Mouse (Mus musculus) left cerebral cortex, adult 18-20 months (tissue): ENCODE data around the gene Phtf1. TPM values are rescaled to one million over a fixed set of nuclear protein-coding genes. Genes with fewer than 3 reads are reported as not detected.

Experiments used
- DNase-seq, 2 experiments: peaks; one replicate each; pipeline ENCODE4 v3.0.0; 2021 to 2022; ENCODE audit warnings: low spot score in 2 of 2, mixed read lengths in 1 of 2
- long read RNA-seq, 2 experiments: library from polyadenylated mRNA; stranded (forward); transcript quantifications; one replicate each; pipeline ENCODE4 v2.0.0; 2021
- total RNA-seq, 2 experiments: library from RNA; stranded (reverse); gene quantifications; 2 replicates each; pipeline ENCODE4 v1.2.3; 2021

Gene Phtf1
- total RNA-seq = 10 to 100 TPM; 44.6 to 49.2 TPM
- long read RNA-seq, experiment 1, full-length matches to known transcripts = 57 of 74 reads
- long read RNA-seq, experiment 1, partial matches to known transcripts = 1 of 74 reads
- long read RNA-seq, experiment 1, other reads (novel, unspliced or antisense) = 16 of 74 reads
- long read RNA-seq, experiment 2, full-length matches to known transcripts = 48 of 64 reads
- long read RNA-seq, experiment 2, partial matches to known transcripts = 4 of 64 reads
- long read RNA-seq, experiment 2, other reads (novel, unspliced or antisense) = 12 of 64 reads

DNA sequence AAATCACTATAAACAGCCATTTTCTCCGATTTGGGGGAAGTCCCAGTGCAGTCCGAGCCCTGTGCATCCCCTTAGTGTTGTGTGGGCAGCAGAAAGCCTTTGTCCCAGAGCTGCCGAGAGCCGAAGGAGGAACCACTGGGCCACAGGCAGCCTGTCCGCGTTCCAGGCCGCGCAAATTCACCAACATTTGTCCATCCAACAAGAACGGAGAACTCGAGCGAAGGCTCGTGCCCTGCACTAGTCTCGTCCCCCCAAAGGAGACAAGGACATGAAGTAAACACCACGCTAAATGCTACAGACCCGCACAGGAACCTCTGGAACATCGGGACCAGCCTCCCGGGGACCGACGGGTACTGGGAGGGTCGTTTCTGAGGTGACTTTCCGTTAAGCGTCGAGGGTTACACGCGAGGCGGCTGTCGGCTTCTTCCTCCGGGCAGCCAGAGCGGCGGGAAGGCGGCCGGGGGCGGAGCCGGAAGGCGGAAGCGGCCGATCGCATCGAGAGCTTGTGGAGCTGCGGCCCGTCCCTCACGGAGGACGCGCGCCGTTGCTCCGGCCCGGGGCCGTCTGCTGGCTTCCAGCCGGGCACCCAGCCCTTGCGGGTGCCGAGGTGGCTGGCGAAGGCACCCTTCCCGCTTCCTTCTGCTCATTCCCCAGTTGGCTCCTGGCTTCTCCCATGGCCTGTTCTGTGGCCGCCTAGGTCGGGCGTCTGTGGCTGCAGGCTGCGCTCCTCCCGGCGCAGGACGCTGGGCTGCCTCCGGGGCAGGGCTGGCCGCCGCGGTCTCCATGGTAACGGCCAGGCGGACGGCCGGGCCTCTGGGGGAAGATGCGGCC, at the start of gene Phtf1:
Phtf1 (plus strand) TSS at position 250 of the 831 bp plus-strand sequence.
- peak; percentile 77 to 87 for DNase-seq

GRCm38 (mm10) chr3:103920094-103920493, 47.8 kb upstream of the Phtf1 start:
- no peak for DNase-seq

- no peak for DNase-seq
Observed at GRCm38 (mm10) chr3:103925302-103925701, 42.6 kb upstream of the Phtf1 start.

DNA sequence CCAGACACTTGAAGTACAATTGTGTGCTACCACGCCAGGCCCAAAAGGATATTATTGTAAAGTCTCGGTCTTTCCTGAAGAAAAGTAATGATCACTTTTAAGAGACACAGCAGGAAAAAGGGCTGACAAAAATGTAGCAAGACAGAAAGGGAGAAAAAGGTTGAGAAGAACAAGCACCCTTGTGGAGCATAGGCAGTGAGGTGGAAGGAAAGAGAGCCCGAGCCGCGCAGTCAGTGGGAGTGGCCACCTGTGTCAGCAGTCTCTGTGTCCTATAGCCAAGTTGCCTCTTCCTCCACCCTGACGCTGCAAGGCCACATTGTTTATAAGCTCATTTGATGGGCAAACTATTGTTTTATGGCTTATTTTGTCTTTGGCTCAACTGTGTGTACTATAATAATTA, 40.4 kb upstream of the Phtf1 start:
- DNase-seq = peak in 1 of 2 experiments; percentile 16

DNA sequence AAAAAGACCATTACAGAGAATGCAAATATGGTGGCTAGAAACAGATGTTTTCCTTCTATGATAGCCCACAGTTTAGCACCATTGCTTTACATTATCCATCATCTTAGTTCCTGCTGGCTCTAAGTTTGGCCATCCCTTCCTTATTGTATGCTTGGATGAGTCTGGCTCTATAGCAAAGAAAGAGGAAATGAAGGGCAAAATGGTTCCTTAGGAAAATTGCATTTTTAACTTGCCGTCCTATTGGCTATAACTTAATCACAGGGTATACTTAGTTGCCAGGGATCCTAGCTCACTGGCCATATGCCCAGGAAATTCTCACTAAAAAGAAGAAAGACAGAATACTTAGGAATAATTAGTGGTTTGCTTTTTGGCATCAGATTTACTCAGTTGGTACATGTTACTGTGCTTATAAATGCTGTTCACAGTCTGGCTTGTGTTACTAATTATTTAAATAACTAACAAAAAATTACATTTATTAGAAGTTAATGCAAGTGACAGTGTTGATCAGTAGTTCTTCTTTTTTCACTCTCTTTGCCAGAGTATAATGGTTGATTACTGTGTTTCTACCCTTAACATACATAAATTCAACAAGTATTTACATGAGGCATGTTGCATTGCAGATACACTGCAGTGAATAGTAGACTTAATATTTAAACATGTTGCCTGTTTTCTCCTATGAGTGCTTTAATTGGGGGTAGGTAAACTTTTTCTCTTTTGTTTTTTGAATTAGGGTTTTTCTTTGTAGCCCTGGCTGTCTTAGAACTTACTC, 22.9 kb upstream of the Phtf1 start:
- DNase-seq = peak in 1 of 2 experiments; percentile 17

DNA sequence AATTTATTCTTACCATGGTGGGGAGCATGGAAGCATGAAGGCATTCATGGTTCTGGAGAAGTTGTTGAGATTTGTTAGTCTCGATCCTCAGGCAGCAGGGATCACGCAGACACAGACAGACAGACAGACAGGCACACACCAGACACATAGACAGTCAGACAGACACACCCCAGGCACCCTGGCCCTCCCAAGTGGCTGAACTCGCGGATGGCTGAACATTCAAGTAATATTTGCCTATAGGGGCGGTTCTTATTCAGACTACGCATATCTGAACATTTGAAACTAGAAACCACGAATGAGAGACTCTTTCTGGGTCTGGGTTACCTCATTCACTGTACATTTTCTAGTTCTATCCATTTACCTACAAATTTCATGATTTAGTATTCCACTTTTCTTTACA, 19.2 kb upstream of the Phtf1 start:
- DNase-seq = no peak

DNA sequence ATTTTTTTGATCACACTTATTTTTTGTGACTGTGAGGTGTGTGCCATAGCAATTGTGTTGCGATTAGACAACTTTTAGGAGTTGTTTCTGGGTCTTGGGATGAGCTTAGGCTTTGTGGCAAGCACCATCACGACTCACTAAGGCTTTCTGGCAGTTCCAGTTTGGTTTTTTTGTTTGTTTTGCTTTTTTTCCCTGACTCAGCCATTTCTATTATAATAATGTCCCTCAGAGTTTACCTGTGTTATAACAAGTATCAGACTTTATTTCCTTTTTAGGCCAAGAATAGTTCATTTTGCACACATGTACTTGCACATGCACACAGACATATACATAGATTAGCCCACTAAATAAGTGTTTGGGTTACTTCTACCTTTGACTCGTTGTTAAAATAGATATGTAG, 7.3 kb upstream of the Phtf1 start:
- no peak for DNase-seq

GRCm38 (mm10) chr3:103967231-103967630, 679 bp upstream of the Phtf1 start:
- DNase-seq = no peak

GRCm38 (mm10) chr3:103968701-103969100, 791 bp downstream of the Phtf1 start:
- DNase-seq = peak; percentile 44 to 67

- DNase-seq = no peak
Observed at GRCm38 (mm10) chr3:103971157-103971556, 3.2 kb downstream of the Phtf1 start.

DNA sequence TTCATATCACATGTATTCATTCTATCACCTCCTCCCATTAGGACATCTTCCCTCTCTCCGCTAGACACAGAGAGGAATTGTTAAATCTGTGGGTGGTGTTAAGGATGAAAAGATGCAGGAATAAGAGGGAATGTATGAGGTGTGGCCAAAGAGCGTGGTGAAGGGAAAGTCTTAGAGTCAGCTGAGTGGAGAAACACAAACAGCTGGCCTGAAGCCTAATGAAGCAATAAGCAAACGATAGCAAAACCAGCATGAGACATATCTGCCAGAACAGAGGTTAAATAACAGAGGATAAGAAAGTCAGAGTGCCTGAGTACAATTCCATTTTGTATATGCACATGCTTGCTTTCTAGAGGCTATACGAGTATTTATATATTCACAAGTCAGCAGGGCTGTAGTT, 16.6 kb downstream of the Phtf1 start:
- no peak for DNase-seq

- DNase-seq = no peak
Observed at GRCm38 (mm10) chr3:103985194-103985593, 17.3 kb downstream of the Phtf1 start.

GRCm38 (mm10) chr3:103987831-103988432, 20.0 kb downstream of the Phtf1 start:
- DNase-seq = no peak

GRCm38 (mm10) chr3:103989352-103989751, 21.4 kb downstream of the Phtf1 start:
- no peak for DNase-seq

GRCm38 (mm10) chr3:103991271-103991670, 23.4 kb downstream of the Phtf1 start:
- DNase-seq = no peak

DNA sequence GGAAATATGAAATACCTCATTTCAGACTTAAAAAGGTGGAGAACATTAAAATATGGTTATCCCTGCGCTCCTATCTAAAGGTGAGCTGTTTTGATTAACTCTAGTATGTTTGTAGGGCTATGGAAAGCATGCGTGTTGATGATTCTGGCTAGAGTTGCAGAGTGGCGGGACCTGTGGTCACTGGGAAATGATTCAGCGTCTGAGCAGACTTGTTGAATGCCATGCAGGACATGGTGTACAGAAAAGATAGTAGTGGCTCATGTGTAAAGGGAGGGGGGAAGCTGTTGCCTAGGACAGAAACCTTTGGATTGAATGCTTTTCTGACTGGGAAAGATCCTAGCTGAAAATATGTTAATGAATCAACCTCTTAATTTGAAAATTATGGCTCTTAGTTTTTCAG, 30.8 kb downstream of the Phtf1 start:
- no peak for DNase-seq

DNA sequence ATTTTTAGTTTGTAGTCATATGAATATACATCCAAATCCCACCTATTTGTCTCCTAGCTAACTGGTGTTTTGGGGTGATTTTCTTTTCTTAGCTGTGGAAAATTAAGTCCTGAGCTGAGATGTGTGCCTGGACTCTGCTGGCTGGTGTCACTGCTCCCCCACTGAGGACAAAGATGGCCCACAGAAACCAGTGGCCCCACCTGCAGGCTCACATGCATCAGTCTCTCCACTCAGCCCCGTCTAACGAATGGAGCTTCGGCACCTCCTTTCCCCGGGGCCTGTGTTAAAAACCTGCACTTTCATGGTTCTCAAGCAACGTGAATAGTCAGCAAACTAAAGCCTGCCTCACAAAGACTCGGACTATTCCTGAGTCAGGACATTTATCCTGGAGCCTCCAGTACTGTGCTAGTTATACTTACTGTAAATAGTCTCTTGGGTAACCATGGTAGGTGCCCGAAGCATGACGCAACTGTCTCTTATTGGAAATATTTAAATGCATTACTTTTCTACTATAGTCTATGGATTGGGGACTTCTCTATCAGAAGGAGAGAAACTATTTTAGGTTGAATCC, 39.1 kb downstream of the Phtf1 start:
- DNase-seq = no peak

DNA sequence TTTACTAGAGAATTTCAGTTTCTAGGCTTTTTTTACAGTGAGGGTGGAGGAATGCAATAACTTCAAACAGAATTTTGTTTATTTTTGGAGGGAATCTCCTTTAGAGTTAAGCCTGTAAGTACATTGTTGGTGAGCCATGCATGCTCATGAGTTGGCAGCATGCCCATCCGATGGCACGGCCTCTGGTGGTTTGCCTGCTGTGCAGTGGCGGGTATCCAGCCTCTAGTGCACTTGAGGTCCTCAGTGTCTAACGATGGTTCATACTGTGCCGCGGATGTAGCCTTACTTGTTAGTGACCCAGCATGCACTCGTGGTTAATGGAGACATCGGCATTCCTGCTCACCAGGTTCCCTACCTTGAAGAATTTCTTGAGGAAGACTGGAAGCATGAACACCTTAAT, 39.6 kb downstream of the Phtf1 start:
- DNase-seq = peak in 1 of 2 experiments; percentile 42

GRCm38 (mm10) chr3:104009924-104010662, 42.2 kb downstream of the Phtf1 start:
- no peak for DNase-seq

- no peak for DNase-seq
Observed at GRCm38 (mm10) chr3:104011972-104012371, 44.1 kb downstream of the Phtf1 start.
